Mouse (Mus musculus) spleen, adult 2 months (tissue): ENCODE results near the gene Clip3.

Experiments
- CTCF ChIP-seq: fragments of 200-500 bp; IDR thresholded peaks from 2 replicates; pipeline ENCODE4 v1.5.1; 2011; ENCODE audit warnings: mild to moderate bottlenecking, inconsistent platforms; ENCODE audit not compliant: insufficient read depth, insufficient read length, insufficient replicate concordance; ENCODE audit errors: extremely low read depth
- POLR2A ChIP-seq: fragments of 200-500 bp; IDR thresholded peaks from 2 replicates; pipeline ENCODE4 v1.6.1; 2011; ENCODE audit warnings: low read depth, low read length, inconsistent platforms

GRCm38 (mm10) chr7:30295103-30295502 is 3.6 kb downstream of the Clip3 start:
- TF ChIP-seq CTCF (no peak), POLR2A (no peak)
